Mouse (Mus musculus) thymus, adult 2 months (tissue): Measurements from ENCODE around the gene Olfr71.

Experiments
- CTCF ChIP-seq: fragments of 200-500 bp; IDR thresholded peaks from 2 replicates; pipeline ENCODE4 v1.5.1; 2012; ENCODE audit warnings: mild to moderate bottlenecking, control low read depth, low read length, moderate library complexity, borderline replicate concordance; ENCODE audit not compliant: control insufficient read depth, poor library complexity, insufficient read depth; ENCODE audit errors: extremely low read depth
- POLR2A ChIP-seq: fragments of 200-500 bp; IDR thresholded peaks from 2 replicates; pipeline ENCODE4 v1.6.1; 2012; ENCODE audit warnings: mild to moderate bottlenecking, low read length, control low read depth, moderate library complexity; ENCODE audit not compliant: control insufficient read depth, poor library complexity, insufficient read depth; ENCODE audit errors: extremely low read depth

DNA sequence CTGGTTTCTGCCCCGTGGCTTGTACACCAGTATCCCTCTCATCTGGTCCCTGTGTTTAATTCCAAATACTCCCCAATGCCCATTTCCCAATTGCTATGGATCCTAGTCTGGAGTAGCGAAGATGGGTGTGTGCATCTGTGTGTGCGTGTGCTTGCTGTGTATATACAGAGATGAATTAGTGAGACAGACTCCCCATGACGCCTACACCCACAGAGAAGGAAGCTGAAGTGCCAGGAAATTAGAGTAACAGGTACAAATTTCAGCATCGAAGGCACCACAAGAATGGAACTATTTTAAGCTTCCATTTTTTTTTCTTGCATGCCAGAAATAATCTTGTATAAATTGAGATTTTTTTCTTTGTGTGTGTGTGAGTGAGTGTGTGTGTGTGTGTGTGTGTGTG lies 19.0 kb downstream of the Olfr71 start:
- TF ChIP-seq POLR2A = no peak
- TF ChIP-seq CTCF = no peak
